Mouse (Mus musculus) gonadal fat pad, adult 2 months (tissue): Measurements from ENCODE around the gene Aldh3a1. TPM values are rescaled to one million over a fixed set of nuclear protein-coding genes. Genes with fewer than 3 reads are reported as not detected.
"Not testable (repeated sequence)": the region's sequence is repeated elsewhere in the genome, so short reads cannot be mapped to it uniquely, and the experiment has no call there.

Experiments
- DNase-seq: peaks from one replicate; pipeline ENCODE4 v3.0.0-alpha.2; 2012; ENCODE audit warnings: low read depth
- polyA plus RNA-seq: library from polyadenylated mRNA; depleted of rRNA; stranded (reverse); fragments of >200 nt; gene quantifications from 2 replicates; pipeline ENCODE4 v1.2.3, GENCODE M21; 2012; rRNA removed

Aldh3a1 gene
- 7.1 and 8.0 TPM in 2 replicates for polyA plus RNA-seq

- no peak for DNase-seq
Measured at GRCm38 (mm10) chr11:61207487-61208246, at the start of gene Aldh3a1. Gene Aldh3a1 (plus strand): TSS chr11:61207537.

- DNase-seq = no peak
Measured at GRCm38 (mm10) chr11:61158141-61158540, 49.2 kb upstream of the Aldh3a1 start.

- DNase-seq = no peak
Measured at GRCm38 (mm10) chr11:61159796-61160732, 47.3 kb upstream of the Aldh3a1 start.

- DNase-seq = no peak
Measured at GRCm38 (mm10) chr11:61161121-61161520, 46.2 kb upstream of the Aldh3a1 start.

- DNase-seq = no peak
Measured at GRCm38 (mm10) chr11:61162776-61163175, 44.6 kb upstream of the Aldh3a1 start.

GRCm38 (mm10) chr11:61163341-61163740 is 44.0 kb upstream of the Aldh3a1 start:
- no peak for DNase-seq

GRCm38 (mm10) chr11:61164366-61164765 is 43.0 kb upstream of the Aldh3a1 start:
- no peak for DNase-seq

GRCm38 (mm10) chr11:61164881-61165280 is 42.5 kb upstream of the Aldh3a1 start:
- no peak for DNase-seq

GRCm38 (mm10) chr11:61170184-61170583 is 37.2 kb upstream of the Aldh3a1 start:
- no peak for DNase-seq

GRCm38 (mm10) chr11:61173477-61173876 is 33.9 kb upstream of the Aldh3a1 start:
- DNase-seq = not testable (repeated sequence)

- no peak for DNase-seq
Measured at GRCm38 (mm10) chr11:61174291-61174820, 33.0 kb upstream of the Aldh3a1 start.

GRCm38 (mm10) chr11:61174821-61175658 is 32.3 kb upstream of the Aldh3a1 start, which contains the start of gene Usp22:
Gene Usp22 (minus strand): TSS chr11:61175055.
- DNase-seq = peak; percentile 96

GRCm38 (mm10) chr11:61175778-61176177 is 31.6 kb upstream of the Aldh3a1 start:
- DNase-seq = no peak

- DNase-seq = no peak
Measured at GRCm38 (mm10) chr11:61176321-61176720, 31.0 kb upstream of the Aldh3a1 start.

- DNase-seq = no peak
Measured at GRCm38 (mm10) chr11:61180361-61180760, 27.0 kb upstream of the Aldh3a1 start.

GRCm38 (mm10) chr11:61181624-61182023 is 25.7 kb upstream of the Aldh3a1 start:
- DNase-seq = no peak

- DNase-seq = no peak
Measured at GRCm38 (mm10) chr11:61183820-61184219, 23.5 kb upstream of the Aldh3a1 start.

GRCm38 (mm10) chr11:61190776-61191175 is 16.6 kb upstream of the Aldh3a1 start:
- DNase-seq = no peak

GRCm38 (mm10) chr11:61192123-61192522 is 15.2 kb upstream of the Aldh3a1 start:
- not testable (repeated sequence) for DNase-seq

GRCm38 (mm10) chr11:61192779-61193178 is 14.6 kb upstream of the Aldh3a1 start:
- DNase-seq = no peak

- no peak for DNase-seq
Measured at GRCm38 (mm10) chr11:61193392-61193791, 13.9 kb upstream of the Aldh3a1 start.
